Mouse (Mus musculus) lung, adult 2 months (tissue): ENCODE measurements around the gene Dock8.

Experiments
- CTCF ChIP-seq: fragments of 200-500 bp; IDR thresholded peaks from 2 replicates; pipeline ENCODE4 v1.5.1; 2011; ENCODE audit warnings: mild to moderate bottlenecking, low read length, control low read depth; ENCODE audit not compliant: insufficient read depth
- POLR2A ChIP-seq: fragments of 200-500 bp; IDR thresholded peaks from 2 replicates; pipeline ENCODE4 v1.6.1; 2011; ENCODE audit warnings: low read depth, mild to moderate bottlenecking, control low read depth, low read length, borderline replicate concordance; ENCODE audit errors: extremely low read depth

- TF ChIP-seq POLR2A: no peak
- TF ChIP-seq CTCF: no peak
These were observed 16.3 kb upstream of the Dock8 start for GRCm38 (mm10) chr19:24983050-24983449.
